Mouse (Mus musculus): Measurements from ENCODE around the gene Tecr. TPM values are rescaled to one million over a fixed set of nuclear protein-coding genes. Genes with fewer than 3 reads are reported as not detected.
A peak's percentile ranks its signal among the peaks of the same experiment; 100 is the strongest.

The Tecr gene
- polyA plus RNA-seq, 1 experiment from 2014 or later = 570 TPM

GRCm38 (mm10) chr8:83652030-83652743, 44.4 kb upstream of the Tecr start, which contains the start of gene Gipc1:
TSS of gene Gipc1 (plus strand) at chr8:83652677.
- 4% methylated on average over 48 of the region's 50 CpGs for WGBS
- peak within 1 kb of the TSS; percentile 89 for H3K4me3 ChIP-seq (ENCODE audit: low read depth, low read length)
- H3K27me3 ChIP-seq (ENCODE audit: insufficient read depth, low read length) = no peaks in the 10 kb centered on the region
- peak within 1 kb of the TSS; percentile 85 for H3K27ac ChIP-seq (ENCODE audit: low read depth)
- DNase-seq (peak; percentile 99), ATAC-seq (ENCODE audit: insufficient read depth) (peak; percentile 97)
- H3K9me3 ChIP-seq (ENCODE audit: low read depth, low read length) = no peaks in the 10 kb centered on the region
- H3K4me2 ChIP-seq = peak within 1 kb of the TSS; percentile 69
- peak within 1 kb of the TSS; percentile 86 for H3K9ac ChIP-seq
- TF ChIP-seq CTCF (IDR thresholded peaks at IDR 0.05; ENCODE audit: low read depth) = no peak
- peaks cover 22% of the 10 kb centered on the region for H3K36me3 ChIP-seq (ENCODE audit: insufficient read depth)
- 0 out of 2 replicates have a peak, but pooled peaks cover 3% of the 10 kb centered on the region for H3K4me1 ChIP-seq (ENCODE audit: insufficient read depth)

- Histone ChIP-seq H3K9ac (no peak overlapping the region), H3K9me3 (ENCODE audit: low read depth, low read length) (no peaks in the 10 kb centered on the region), H3K36me3 (ENCODE audit: insufficient read depth) (0 out of 2 replicates have a peak, but pooled peaks cover 3% of the 10 kb centered on the region), H3K4me3 (ENCODE audit: low read depth, low read length) (no peak overlapping the region), H3K27me3 (ENCODE audit: insufficient read depth, low read length) (no peaks in the 10 kb centered on the region), H3K4me2 (no peak overlapping the region), H3K27ac (ENCODE audit: low read depth) (no peak overlapping the region), H3K4me1 (ENCODE audit: insufficient read depth) (0 out of 2 replicates have a peak, but pooled peaks cover 3% of the 10 kb centered on the region)
- 92% methylated on average over 6 of the region's 6 CpGs for WGBS
- DNase-seq (no peak), ATAC-seq (ENCODE audit: insufficient read depth) (no peak)
- no peak for TF ChIP-seq CTCF (IDR thresholded peaks at IDR 0.05; ENCODE audit: low read depth)
Observed at GRCm38 (mm10) chr8:83649699-83650098, 41.9 kb upstream of the Tecr start.

GRCm38 (mm10) chr8:83648031-83648430, 40.3 kb upstream of the Tecr start:
- TF ChIP-seq CTCF (IDR thresholded peaks at IDR 0.05; ENCODE audit: low read depth) = no peak
- H3K9ac ChIP-seq = no peak overlapping the region
- H3K36me3 ChIP-seq (ENCODE audit: insufficient read depth) = no peaks in the 10 kb centered on the region
- no peak for ATAC-seq (ENCODE audit: insufficient read depth)
- 89% methylated on average over 4 of the region's 4 CpGs for WGBS
- H3K4me1 ChIP-seq (ENCODE audit: insufficient read depth) = 0 out of 2 replicates have a peak, but pooled peaks cover 3% of the 10 kb centered on the region
- H3K4me2 ChIP-seq = no peak overlapping the region
- no peak overlapping the region for H3K27ac ChIP-seq (ENCODE audit: low read depth)
- DNase-seq = no peak
- no peaks in the 10 kb centered on the region for H3K9me3 ChIP-seq (ENCODE audit: low read depth, low read length)
- H3K4me3 ChIP-seq (ENCODE audit: low read depth, low read length) = no peak overlapping the region
- H3K27me3 ChIP-seq (ENCODE audit: insufficient read depth, low read length) = no peaks in the 10 kb centered on the region

GRCm38 (mm10) chr8:83647511-83647910, 39.7 kb upstream of the Tecr start:
- WGBS = 94% methylated on average over 11 of the region's 11 CpGs
- H3K36me3 ChIP-seq (ENCODE audit: insufficient read depth) = no peaks in the 10 kb centered on the region
- H3K4me1 ChIP-seq (ENCODE audit: insufficient read depth) = 0 out of 2 replicates have a peak, but pooled peaks cover 3% of the 10 kb centered on the region
- ATAC-seq (ENCODE audit: insufficient read depth) (no peak), DNase-seq (no peak)
- H3K27ac ChIP-seq (ENCODE audit: low read depth) = no peak overlapping the region
- no peak overlapping the region for H3K4me3 ChIP-seq (ENCODE audit: low read depth, low read length)
- no peak for TF ChIP-seq CTCF (IDR thresholded peaks at IDR 0.05; ENCODE audit: low read depth)
- H3K9me3 ChIP-seq (ENCODE audit: low read depth, low read length) = no peaks in the 10 kb centered on the region
- H3K9ac ChIP-seq = no peak overlapping the region
- H3K27me3 ChIP-seq (ENCODE audit: insufficient read depth, low read length) = no peaks in the 10 kb centered on the region
- H3K4me2 ChIP-seq = no peak overlapping the region

- Histone ChIP-seq H3K9ac (no peak overlapping the region), H3K4me2 (no peak overlapping the region), H3K4me3 (ENCODE audit: low read depth, low read length) (no peak overlapping the region), H3K27me3 (ENCODE audit: insufficient read depth, low read length) (no peaks in the 10 kb centered on the region), H3K27ac (ENCODE audit: low read depth) (no peak overlapping the region), H3K36me3 (ENCODE audit: insufficient read depth) (no peaks in the 10 kb centered on the region), H3K9me3 (ENCODE audit: low read depth, low read length) (0 out of 2 replicates have a peak, but pooled peaks cover 5% of the 10 kb centered on the region), H3K4me1 (ENCODE audit: insufficient read depth) (0 out of 2 replicates have a peak, but pooled peaks cover 3% of the 10 kb centered on the region)
- DNase-seq (no peak), ATAC-seq (ENCODE audit: insufficient read depth) (no peak)
- TF ChIP-seq CTCF (IDR thresholded peaks at IDR 0.05; ENCODE audit: low read depth) = no peak
- 61% methylated on average over 5 of the region's 5 CpGs for WGBS
Observed at GRCm38 (mm10) chr8:83639649-83640048, 31.9 kb upstream of the Tecr start.

- no peak for TF ChIP-seq CTCF (IDR thresholded peaks at IDR 0.05; ENCODE audit: low read depth)
- no peak overlapping the region for H3K4me2 ChIP-seq
- H3K4me1 ChIP-seq (ENCODE audit: insufficient read depth) = 0 out of 2 replicates have a peak, but pooled peaks cover 3% of the 10 kb centered on the region
- ATAC-seq (ENCODE audit: insufficient read depth) (no peak), DNase-seq (no peak)
- H3K9me3 ChIP-seq (ENCODE audit: low read depth, low read length) = 0 out of 2 replicates have a peak, but pooled peaks cover 5% of the 10 kb centered on the region
- no peak overlapping the region for H3K9ac ChIP-seq
- no peaks in the 10 kb centered on the region for H3K27me3 ChIP-seq (ENCODE audit: insufficient read depth, low read length)
- H3K4me3 ChIP-seq (ENCODE audit: low read depth, low read length) = no peak overlapping the region
- no peak overlapping the region for H3K27ac ChIP-seq (ENCODE audit: low read depth)
- 58% methylated on average over 4 of the region's 4 CpGs for WGBS
- no peaks in the 10 kb centered on the region for H3K36me3 ChIP-seq (ENCODE audit: insufficient read depth)
Observed at GRCm38 (mm10) chr8:83638856-83639255, 31.1 kb upstream of the Tecr start.

GRCm38 (mm10) chr8:83632083-83632707, 24.4 kb upstream of the Tecr start:
- Histone ChIP-seq H3K4me2 (no peak overlapping the region), H3K27ac (ENCODE audit: low read depth) (no peak overlapping the region), H3K36me3 (ENCODE audit: insufficient read depth) (no peaks in the 10 kb centered on the region), H3K9ac (no peak overlapping the region), H3K4me3 (ENCODE audit: low read depth, low read length) (no peak overlapping the region), H3K27me3 (ENCODE audit: insufficient read depth, low read length) (no peaks in the 10 kb centered on the region), H3K9me3 (ENCODE audit: low read depth, low read length) (0 out of 2 replicates have a peak, but pooled peaks cover 5% of the 10 kb centered on the region), H3K4me1 (ENCODE audit: insufficient read depth) (no peaks in the 10 kb centered on the region)
- 71% methylated on average over 7 of the region's 7 CpGs for WGBS
- TF ChIP-seq CTCF (IDR thresholded peaks at IDR 0.05; ENCODE audit: low read depth) = no peak
- ATAC-seq (ENCODE audit: insufficient read depth) (no peak), DNase-seq (no peak)

All from lung, embryonic 14.5 days (tissue).